Mouse (Mus musculus): ENCODE results near the gene Upp2. TPM values are rescaled to one million over a fixed set of nuclear protein-coding genes. Genes with fewer than 3 reads are reported as not detected.

Gene Upp2
- polyA plus RNA-seq, 3 experiments from 2014 or later, result 0.15 TPM; not detected in 2

GRCm38 (mm10) chr2:58773833-58774232, 206.7 kb downstream of the Upp2 start:
- ATAC-seq, result no peak

GRCm38 (mm10) chr2:58778986-58779495, 211.9 kb downstream of the Upp2 start:
- no peak for ATAC-seq

- no peak for ATAC-seq
Observed at GRCm38 (mm10) chr2:58783526-58783925, 216.4 kb downstream of the Upp2 start.

- no peak for ATAC-seq
Observed at GRCm38 (mm10) chr2:58786177-58786576, 219.1 kb downstream of the Upp2 start.

GRCm38 (mm10) chr2:58786681-58787080, 219.6 kb downstream of the Upp2 start:
- no peak for ATAC-seq

GRCm38 (mm10) chr2:58787360-58787759, 220.3 kb downstream of the Upp2 start:
- ATAC-seq, result no peak

GRCm38 (mm10) chr2:58789934-58790333, 222.8 kb downstream of the Upp2 start:
- ATAC-seq, result no peak

GRCm38 (mm10) chr2:58790361-58790760, 223.3 kb downstream of the Upp2 start:
- ATAC-seq, result no peak

GRCm38 (mm10) chr2:58794489-58794888, 227.4 kb downstream of the Upp2 start:
- no peak for ATAC-seq

- no peak for ATAC-seq
Observed at GRCm38 (mm10) chr2:58795432-58795831, 228.3 kb downstream of the Upp2 start.

- no peak for ATAC-seq
Observed at GRCm38 (mm10) chr2:58797506-58797905, 230.4 kb downstream of the Upp2 start.

- no peak for ATAC-seq
Observed at GRCm38 (mm10) chr2:58799126-58799525, 232.0 kb downstream of the Upp2 start.

- ATAC-seq, result no peak
Observed at GRCm38 (mm10) chr2:58799623-58800022, 232.5 kb downstream of the Upp2 start.

- no peak for ATAC-seq
Observed at GRCm38 (mm10) chr2:58812941-58813340, 245.8 kb downstream of the Upp2 start.

- no peak for ATAC-seq
Observed at GRCm38 (mm10) chr2:58828910-58829600, 262.0 kb downstream of the Upp2 start.

- no peak for ATAC-seq
Observed at GRCm38 (mm10) chr2:58829981-58830742, 263.1 kb downstream of the Upp2 start.

- ATAC-seq, result no peak
Observed at GRCm38 (mm10) chr2:58832253-58832980, 265.3 kb downstream of the Upp2 start.

GRCm38 (mm10) chr2:58841021-58841420, 273.9 kb downstream of the Upp2 start:
- ATAC-seq, result no peak

- no peak for ATAC-seq
Observed at GRCm38 (mm10) chr2:58842443-58842842, 275.3 kb downstream of the Upp2 start.
